Mouse (Mus musculus): ENCODE data around the gene Hyal3.
"Not testable (repeated sequence)": the region's sequence is repeated elsewhere in the genome, so short reads cannot be mapped to it uniquely, and the experiment has no call there.

The Hyal3 gene

GRCm38 (mm10) chr9:107550491-107551116, 30.0 kb upstream of the Hyal3 start:
- no peak for DNase-seq (ENCODE audit: extremely low read depth, low read depth)

DNA sequence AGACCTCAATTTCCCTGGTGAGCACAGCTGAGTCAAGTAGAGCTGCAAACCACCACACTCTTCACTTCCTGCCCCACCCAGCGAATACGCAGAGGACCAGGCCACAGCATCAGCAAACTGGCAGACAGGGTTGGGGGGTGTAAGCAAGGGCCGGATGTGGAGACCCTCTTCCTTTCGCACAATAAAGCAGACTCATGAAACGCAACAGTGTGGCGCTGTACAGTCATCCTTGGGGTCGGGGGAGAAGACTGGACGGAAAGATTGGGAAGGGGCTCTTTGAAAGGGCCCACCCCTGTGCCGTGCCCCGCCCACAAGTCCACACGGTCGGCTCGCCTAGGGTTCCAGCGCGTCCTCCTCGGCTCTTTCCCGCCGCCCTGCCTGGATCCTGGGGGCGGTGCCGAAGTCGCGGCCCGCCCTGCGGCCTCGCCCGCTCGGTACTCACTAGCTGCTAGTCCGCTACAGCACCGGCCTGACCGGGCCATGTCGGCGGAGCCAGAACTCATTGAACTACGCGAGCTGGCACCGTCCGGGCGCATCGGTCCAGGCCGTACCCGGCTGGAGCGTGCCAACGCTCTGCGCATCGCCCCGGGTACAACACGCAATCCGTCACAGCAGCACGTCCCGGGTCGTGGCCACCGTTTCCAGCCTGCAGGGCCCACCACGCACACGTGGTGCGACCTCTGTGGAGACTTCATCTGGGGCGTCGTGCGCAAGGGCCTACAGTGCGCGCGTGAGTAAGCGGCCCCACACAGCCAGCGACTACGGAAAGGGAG, 29.3 kb upstream of the Hyal3 start, which contains the start of gene Rassf1:
Gene Rassf1, plus strand, starts transcription at position 439 of the 773 bp plus-strand sequence.
- no peak for DNase-seq (ENCODE audit: extremely low read depth, low read depth)

GRCm38 (mm10) chr9:107551890-107552355, 28.7 kb upstream of the Hyal3 start:
- no peak for DNase-seq (ENCODE audit: extremely low read depth, low read depth)

DNA sequence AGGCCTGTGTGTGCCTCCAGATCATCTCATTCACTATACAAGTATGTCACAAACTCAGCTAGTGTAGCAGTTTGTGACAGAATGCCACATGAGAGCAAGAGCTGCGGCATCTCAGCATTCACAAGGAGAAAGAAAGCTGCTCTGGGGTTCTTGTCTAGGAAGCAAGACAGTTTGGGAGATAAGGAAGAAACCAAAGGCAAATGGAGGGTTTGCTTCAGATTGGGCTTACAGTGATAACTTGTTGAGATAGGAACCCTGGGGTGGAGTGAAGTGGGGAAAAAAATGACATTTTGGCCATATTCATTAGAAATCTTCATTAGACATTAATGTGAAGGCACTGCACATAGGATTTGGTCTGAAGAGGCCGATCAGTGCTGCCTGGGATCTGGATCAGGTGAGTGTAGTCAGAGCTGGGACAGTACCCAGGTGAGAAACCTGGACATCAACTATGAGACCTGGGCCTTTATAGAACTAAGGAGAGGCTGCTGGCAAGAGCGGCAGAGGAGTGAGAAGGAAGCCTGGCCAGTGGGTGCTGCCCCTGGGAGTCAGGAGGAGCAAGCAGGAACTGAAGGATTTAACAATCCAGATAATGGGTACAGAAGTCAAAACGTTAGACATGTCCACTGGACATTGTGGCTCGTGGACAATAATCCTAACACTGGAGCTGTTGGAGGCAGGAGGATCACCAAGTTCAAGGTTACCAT, 27.8 kb upstream of the Hyal3 start:
- no peak for DNase-seq (ENCODE audit: extremely low read depth, low read depth)

- no peak for DNase-seq (ENCODE audit: extremely low read depth, low read depth)
Measured at GRCm38 (mm10) chr9:107553541-107554318, 26.9 kb upstream of the Hyal3 start.

GRCm38 (mm10) chr9:107554319-107554825, 26.2 kb upstream of the Hyal3 start:
- DNase-seq (ENCODE audit: extremely low read depth, low read depth), result peak; percentile 94

GRCm38 (mm10) chr9:107555031-107555457, 25.6 kb upstream of the Hyal3 start:
- DNase-seq (ENCODE audit: extremely low read depth, low read depth), result peak; percentile 71

GRCm38 (mm10) chr9:107555701-107556100, 24.9 kb upstream of the Hyal3 start:
- no peak for DNase-seq (ENCODE audit: extremely low read depth, low read depth)

GRCm38 (mm10) chr9:107556346-107556745, 24.3 kb upstream of the Hyal3 start:
- DNase-seq (ENCODE audit: extremely low read depth, low read depth), result no peak

GRCm38 (mm10) chr9:107563029-107563581, 17.5 kb upstream of the Hyal3 start, which contains the start of gene Tusc2:
TSS of gene Tusc2 (plus strand) at chr9:107563255.
- peak; percentile 91 for DNase-seq (ENCODE audit: extremely low read depth, low read depth)

DNA sequence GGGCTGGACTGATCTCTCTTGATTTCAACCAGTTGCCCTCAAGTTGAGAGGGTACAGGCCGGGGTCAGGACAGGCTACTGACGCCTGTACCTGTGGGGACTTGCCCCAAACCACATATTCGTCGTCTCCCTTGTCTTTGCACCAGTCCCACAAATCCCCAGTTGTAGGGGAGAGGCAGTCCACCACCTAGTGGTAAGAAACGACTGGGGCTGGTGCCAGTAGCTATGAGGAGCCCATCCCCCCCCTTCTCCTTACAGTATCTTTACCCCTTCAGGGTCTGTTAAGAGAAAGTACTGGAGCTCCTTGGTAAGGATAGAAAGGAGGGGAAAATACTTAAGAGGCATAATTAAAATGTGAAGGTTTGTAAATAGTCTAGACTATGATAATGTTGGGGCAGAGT, 15.1 kb upstream of the Hyal3 start:
- not testable (repeated sequence) for DNase-seq (ENCODE audit: extremely low read depth, low read depth)

DNA sequence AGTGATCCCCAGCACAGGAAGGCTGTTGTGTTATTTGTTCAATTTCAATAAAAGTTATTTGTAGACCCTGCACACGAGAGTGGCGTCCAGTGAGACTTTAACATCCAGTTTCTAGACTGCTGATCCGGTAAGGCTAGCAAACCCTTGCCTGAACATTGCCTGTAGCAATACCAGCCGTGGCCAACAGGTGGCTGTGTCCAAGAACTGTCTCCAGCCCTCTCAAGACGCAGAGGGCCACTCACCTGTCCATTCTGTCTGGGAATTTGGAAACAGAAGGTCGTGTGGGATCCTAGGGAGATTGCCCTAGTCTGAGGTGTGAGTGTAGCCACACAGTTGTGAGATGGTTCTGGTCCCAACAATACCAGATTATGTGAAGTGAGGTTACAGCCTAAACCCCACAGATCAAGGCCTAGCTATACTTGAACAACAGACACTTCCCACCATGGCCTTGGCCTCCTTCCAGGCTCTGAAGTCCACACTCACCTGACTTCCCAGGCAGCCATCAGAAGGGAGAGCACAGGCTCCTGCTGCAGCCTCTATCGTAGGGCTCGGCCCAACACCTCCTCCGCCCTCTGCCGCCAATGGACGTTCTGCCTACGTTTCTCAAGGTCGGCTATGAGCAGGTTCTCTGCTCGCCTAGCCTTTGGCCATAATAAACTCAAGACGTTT, 14.4 kb upstream of the Hyal3 start:
- no peak for DNase-seq (ENCODE audit: extremely low read depth, low read depth)

GRCm38 (mm10) chr9:107566855-107567254, 13.8 kb upstream of the Hyal3 start:
- no peak for DNase-seq (ENCODE audit: extremely low read depth, low read depth)

GRCm38 (mm10) chr9:107567702-107568319, 12.8 kb upstream of the Hyal3 start, which contains the start of gene Hyal2:
TSS of gene Hyal2 (plus strand) at chr9:107567945.
- no peak for DNase-seq (ENCODE audit: extremely low read depth, low read depth)

GRCm38 (mm10) chr9:107568331-107569261, 12.0 kb upstream of the Hyal3 start:
- no peak for DNase-seq (ENCODE audit: extremely low read depth, low read depth)

DNA sequence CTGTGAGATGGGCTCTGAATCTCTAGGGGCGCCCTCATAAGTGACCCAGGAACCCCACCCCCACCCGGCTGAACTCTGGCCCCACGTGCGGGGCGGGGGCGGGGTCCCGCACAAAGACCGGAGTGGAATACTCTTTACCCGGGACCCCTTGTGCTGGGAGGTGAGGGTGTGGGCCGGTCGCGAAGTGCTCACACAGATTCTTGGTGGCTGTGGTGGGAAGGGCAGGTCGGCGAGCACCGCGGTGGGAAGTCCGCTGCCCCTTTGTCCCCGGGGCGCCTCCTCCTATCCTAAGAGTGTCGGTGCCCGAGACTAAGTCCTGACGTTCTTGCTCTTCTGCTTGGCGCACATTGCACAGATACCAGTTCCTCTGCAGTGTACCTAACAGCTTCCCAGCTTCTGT, 11.3 kb upstream of the Hyal3 start:
- DNase-seq (ENCODE audit: extremely low read depth, low read depth), result no peak

GRCm38 (mm10) chr9:107570016-107570415, 10.6 kb upstream of the Hyal3 start:
- no peak for DNase-seq (ENCODE audit: extremely low read depth, low read depth)

DNA sequence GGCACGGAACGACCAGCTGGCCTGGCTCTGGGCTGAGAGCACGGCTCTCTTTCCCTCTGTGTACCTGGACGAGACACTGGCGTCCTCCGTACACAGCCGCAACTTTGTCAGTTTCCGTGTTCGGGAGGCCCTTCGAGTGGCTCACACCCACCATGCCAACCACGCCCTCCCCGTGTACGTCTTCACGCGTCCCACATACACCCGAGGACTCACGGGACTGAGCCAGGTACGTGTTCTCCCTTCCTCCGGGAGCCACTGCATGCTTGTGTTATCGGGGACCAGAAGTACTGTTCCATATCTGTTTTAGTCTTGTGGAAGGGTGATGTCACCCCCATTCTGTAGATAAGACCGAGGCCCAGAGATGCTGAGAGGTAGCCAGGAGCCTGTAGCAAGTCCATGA, 9.8 kb upstream of the Hyal3 start:
- DNase-seq (ENCODE audit: extremely low read depth, low read depth), result no peak
